Mouse (Mus musculus): ENCODE results near the gene Vps29. TPM values are rescaled to one million over a fixed set of nuclear protein-coding genes. Genes with fewer than 3 reads are reported as not detected.

Gene Vps29
- total RNA-seq, 2 experiments from 2014 or later, result 15.1 to 40.2 TPM

GRCm38 (mm10) chr5:122330269-122330668, 23.9 kb upstream of the Vps29 start:
- ATAC-seq (replicated peaks; ENCODE audit: low FRiP score, poor library complexity, severe bottlenecking), result no peak

- no peak for ATAC-seq (replicated peaks; ENCODE audit: low FRiP score, poor library complexity, severe bottlenecking)
Observed at GRCm38 (mm10) chr5:122334682-122335081, 19.5 kb upstream of the Vps29 start.

GRCm38 (mm10) chr5:122336554-122337294, 17.4 kb upstream of the Vps29 start:
- ATAC-seq (replicated peaks; ENCODE audit: low FRiP score, poor library complexity, severe bottlenecking), result no peak

- ATAC-seq (replicated peaks; ENCODE audit: low FRiP score, poor library complexity, severe bottlenecking), result no peak
Observed at GRCm38 (mm10) chr5:122342874-122343273, 11.3 kb upstream of the Vps29 start.

GRCm38 (mm10) chr5:122343768-122344167, 10.4 kb upstream of the Vps29 start:
- no peak for ATAC-seq (replicated peaks; ENCODE audit: low FRiP score, poor library complexity, severe bottlenecking)

GRCm38 (mm10) chr5:122344260-122344659, 9.9 kb upstream of the Vps29 start:
- ATAC-seq (replicated peaks; ENCODE audit: low FRiP score, poor library complexity, severe bottlenecking), result peak; percentile 88

- no peak for ATAC-seq (replicated peaks; ENCODE audit: low FRiP score, poor library complexity, severe bottlenecking)
Observed at GRCm38 (mm10) chr5:122345777-122346176, 8.4 kb upstream of the Vps29 start.

- peak; percentile 10 for ATAC-seq (replicated peaks; ENCODE audit: low FRiP score, poor library complexity, severe bottlenecking)
Observed at GRCm38 (mm10) chr5:122354492-122355067, 411 bp downstream of the Vps29 start.

GRCm38 (mm10) chr5:122371591-122372191, 17.5 kb downstream of the Vps29 start, which contains the start of gene Gpn3:
Gene Gpn3, plus strand, starts transcription at chr5:122371876.
- ATAC-seq (replicated peaks; ENCODE audit: low FRiP score, poor library complexity, severe bottlenecking), result peak; percentile 68

- peak; percentile 91 for ATAC-seq (replicated peaks; ENCODE audit: low FRiP score, poor library complexity, severe bottlenecking)
Observed at GRCm38 (mm10) chr5:122372192-122372769, 18.1 kb downstream of the Vps29 start, which contains the start of gene Fam216a. Gene Fam216a, minus strand, starts transcription at chr5:122372364.

- no peak for ATAC-seq (replicated peaks; ENCODE audit: low FRiP score, poor library complexity, severe bottlenecking)
Observed at GRCm38 (mm10) chr5:122372878-122373277, 18.7 kb downstream of the Vps29 start.

- ATAC-seq (replicated peaks; ENCODE audit: low FRiP score, poor library complexity, severe bottlenecking), result no peak
Observed at GRCm38 (mm10) chr5:122377101-122377833, 23.1 kb downstream of the Vps29 start.

GRCm38 (mm10) chr5:122378171-122378570, 24.0 kb downstream of the Vps29 start:
- ATAC-seq (replicated peaks; ENCODE audit: low FRiP score, poor library complexity, severe bottlenecking), result no peak

GRCm38 (mm10) chr5:122379374-122380155, 25.4 kb downstream of the Vps29 start:
- peak; percentile 96 for ATAC-seq (replicated peaks; ENCODE audit: low FRiP score, poor library complexity, severe bottlenecking)

- ATAC-seq (replicated peaks; ENCODE audit: low FRiP score, poor library complexity, severe bottlenecking), result no peak
Observed at GRCm38 (mm10) chr5:122390006-122390405, 35.8 kb downstream of the Vps29 start.

GRCm38 (mm10) chr5:122390671-122391070, 36.5 kb downstream of the Vps29 start:
- no peak for ATAC-seq (replicated peaks; ENCODE audit: low FRiP score, poor library complexity, severe bottlenecking)

GRCm38 (mm10) chr5:122391178-122391785, 37.1 kb downstream of the Vps29 start:
- ATAC-seq (replicated peaks; ENCODE audit: low FRiP score, poor library complexity, severe bottlenecking), result no peak

- ATAC-seq (replicated peaks; ENCODE audit: low FRiP score, poor library complexity, severe bottlenecking), result peak; percentile 95
Observed at GRCm38 (mm10) chr5:122391786-122392180, 37.6 kb downstream of the Vps29 start, which contains the start of gene Arpc3. Gene Arpc3, plus strand, starts transcription at chr5:122391878.
